26 mouse cellular contexts compared by ENCODE assay signal in the genomic region with DNA sequence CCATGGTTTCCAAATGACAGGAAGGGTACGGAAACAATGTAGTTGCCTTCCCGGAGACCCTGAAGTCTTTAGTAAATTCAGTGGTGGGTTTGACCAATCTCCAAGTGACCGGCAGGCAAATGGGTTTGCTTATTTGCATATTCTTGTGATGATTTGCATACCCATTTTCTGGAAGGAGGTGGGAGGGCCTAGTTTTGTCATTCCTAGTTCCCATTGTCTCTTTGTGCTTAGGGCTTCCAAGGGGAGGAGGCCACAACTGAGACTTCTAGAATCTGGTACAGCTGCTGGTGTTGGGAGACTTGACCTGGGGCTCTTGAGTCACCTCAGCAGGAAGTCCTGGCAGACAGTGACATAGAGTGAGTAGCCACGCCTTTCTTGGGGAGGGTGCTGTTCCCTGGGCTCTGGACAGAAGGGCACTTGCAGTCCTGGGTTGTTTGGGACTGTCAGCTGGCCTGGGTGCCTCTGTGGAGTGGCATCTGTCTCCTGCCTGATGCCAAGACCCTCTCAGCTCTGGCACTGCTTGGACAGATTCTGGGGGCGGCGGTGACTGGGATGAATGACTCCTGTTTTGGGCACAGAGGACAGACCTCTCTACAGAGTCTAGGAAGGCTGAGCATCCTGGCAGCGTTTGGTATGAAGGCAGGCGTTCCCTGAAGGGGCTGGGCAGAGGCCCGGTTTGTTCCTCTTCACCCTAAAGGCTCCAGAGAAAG.
A peak's percentile ranks its signal among the peaks of the same experiment; 100 is the strongest.
DNase-seq lines count a peak whose midpoint lies in the region; ATAC-seq and TF ChIP-seq lines count a peak whose summit lies in the region.
"Had no signal": no experiment of that assay in that cellular context is flagged by ENCODE, and none has a peak within 500 bp of the region (broad histone marks: within the 10 kb centered on the region; RNA-seq: fewer than 3 reads in every experiment).

No protein-coding gene starts in this region.

- peaks cover 21% of the 10 kb centered on the region for H3K4me1 ChIP-seq in hindbrain, embryonic 10.5 days (replicated peaks)
- H3K4me1 ChIP-seq in hindbrain, embryonic 13.5 days (replicated peaks) = peaks cover 14% of the 10 kb centered on the region; the same call in 1 of the 2 replicates
- H3K4me1 ChIP-seq in ES-E14 (ENCODE audit: control insufficient read depth in 2 of 2, insufficient read depth in 2 of 2, low read length in 2 of 2, poor library complexity in 1 of 2) = peaks cover 0 to 3% of the 10 kb centered on the region in 2 experiments; a peak in 1 of 4 replicates
- no peaks in the 10 kb centered on the region for H3K4me1 ChIP-seq in intestine, postnatal 0 days (replicated peaks; ENCODE audit: control insufficient read depth, insufficient read depth, low read length)
- H3K4me1 ChIP-seq: limb, embryonic 12.5 days had no signal

- H3K9me3 ChIP-seq in hindbrain, embryonic 10.5 days = no peaks in the 10 kb centered on the region
- no peaks in the 10 kb centered on the region for H3K9me3 ChIP-seq in hindbrain, embryonic 13.5 days
- no peaks in the 10 kb centered on the region for H3K9me3 ChIP-seq in ES-E14 (ENCODE audit: control insufficient read depth, insufficient read depth, low read depth, low read length)
- no peaks in the 10 kb centered on the region for H3K9me3 ChIP-seq in intestine, postnatal 0 days (ENCODE audit: control insufficient read depth)
- H3K9me3 ChIP-seq: forebrain, embryonic 12.5 days; heart, embryonic 10.5 days; limb, embryonic 12.5 days; neural tube, embryonic 12.5 days had no signal

- no peak for TF ChIP-seq CTCF in intestine, postnatal 0 days (IDR thresholded peaks at IDR 0.05; ENCODE audit: low read depth)

- H3K9ac ChIP-seq in hindbrain, embryonic 13.5 days = no peak overlapping the region
- no peak overlapping the region for H3K9ac ChIP-seq in ES-E14 (ENCODE audit: insufficient read depth, low read depth, low read length, poor library complexity, severe bottlenecking)
- no peak overlapping the region for H3K9ac ChIP-seq in intestine, postnatal 0 days (ENCODE audit: low read depth, low read length)
- H3K9ac ChIP-seq: forebrain, embryonic 12.5 days; limb, embryonic 12.5 days; liver, postnatal 0 days; neural tube, embryonic 12.5 days had no signal

- no peak for DNase-seq in hindbrain, embryonic 10.5 days (ENCODE audit: low spot score)
- DNase-seq in 416B (ENCODE audit: low read depth) (peak; percentile 41), ES-E14 (ENCODE audit: low read depth, low spot score) (peak; percentile 26)
- DNase-seq in spleen, postnatal 14 days (ENCODE audit: low spot score in 2 of 2) = no peak
- no peak for DNase-seq in heart, adult 9 months (ENCODE audit: low spot score in 2 of 2)
- DNase-seq: adrenal gland, postnatal 14 days; cerebellum, adult 9-11 months; gastrocnemius, postnatal 36 days; kidney, adult 8-10 months; kidney, postnatal 10 days; liver, postnatal 0 days; retina, postnatal 1 day; right cerebral cortex, postnatal 25 days; thymus, postnatal 25 days had no signal

- H3K27me3 ChIP-seq in hindbrain, embryonic 10.5 days (ENCODE audit: insufficient read depth, poor library complexity, severe bottlenecking) = peaks cover 3% of the 10 kb centered on the region; the same call in 1 of the 2 replicates
- H3K27me3 ChIP-seq in hindbrain, embryonic 13.5 days = 0 out of 2 replicates have a peak, but pooled peaks cover 6% of the 10 kb centered on the region
- H3K27me3 ChIP-seq in intestine, postnatal 0 days (replicated peaks; ENCODE audit: control insufficient read depth, insufficient read depth, low read length) = no peaks in the 10 kb centered on the region
- H3K27me3 ChIP-seq: forebrain, embryonic 12.5 days; neural tube, embryonic 12.5 days; Patski had no signal

- H3K27ac ChIP-seq in hindbrain, embryonic 10.5 days = 0 out of 2 replicates have a peak overlapping the region, but pooled peaks have one; percentile 6
- H3K27ac ChIP-seq in hindbrain, embryonic 13.5 days = no peak overlapping the region
- no peak overlapping the region for H3K27ac ChIP-seq in ES-E14 (ENCODE audit: insufficient read depth, low read depth, low read length, poor library complexity, severe bottlenecking)
- H3K27ac ChIP-seq in intestine, postnatal 0 days (ENCODE audit: low read depth, low read length) = no peak overlapping the region
- H3K27ac ChIP-seq: forebrain, embryonic 12.5 days; heart, embryonic 10.5 days; limb, embryonic 12.5 days; macrophage; neural tube, embryonic 12.5 days had no signal

- no peaks in the 10 kb centered on the region for H3K36me3 ChIP-seq in hindbrain, embryonic 10.5 days
- H3K36me3 ChIP-seq in hindbrain, embryonic 13.5 days = no peaks in the 10 kb centered on the region
- H3K36me3 ChIP-seq in ES-E14 (ENCODE audit: control insufficient read depth, insufficient read depth, low read length, poor library complexity, severe bottlenecking) = no peaks in the 10 kb centered on the region
- no peaks in the 10 kb centered on the region for H3K36me3 ChIP-seq in intestine, postnatal 0 days (ENCODE audit: control insufficient read depth, insufficient read depth)
- H3K36me3 ChIP-seq: forebrain, embryonic 12.5 days; heart, embryonic 10.5 days; limb, embryonic 12.5 days; neural tube, embryonic 12.5 days had no signal

- H3K4me2 ChIP-seq in hindbrain, embryonic 13.5 days = no peak overlapping the region
- no peak overlapping the region for H3K4me2 ChIP-seq in intestine, postnatal 0 days (replicated peaks; ENCODE audit: low read depth)
- H3K4me2 ChIP-seq: forebrain, embryonic 12.5 days; limb, embryonic 12.5 days; liver, embryonic 11.5 days; midbrain, embryonic 11.5 days; neural tube, embryonic 12.5 days had no signal

- no peak for ATAC-seq in hindbrain, embryonic 13.5 days (ENCODE audit: low FRiP score)
- ATAC-seq in granulocyte monocyte progenitor cell, adult 5-6 weeks (replicated peaks; ENCODE audit: poor library complexity, severe bottlenecking) = peak; percentile 37
- ATAC-seq in intestine, postnatal 0 days = no peak
- ATAC-seq: activated CD4-positive, CD25-positive, alpha-beta regulatory T cell, adult 4 months; liver, postnatal 0 days; Patski had no signal

- H3K4me3 ChIP-seq in hindbrain, embryonic 10.5 days = no peak overlapping the region
- H3K4me3 ChIP-seq in hindbrain, embryonic 13.5 days = no peak overlapping the region
- no peak overlapping the region for H3K4me3 ChIP-seq in ES-E14 (ENCODE audit: insufficient read depth in 1 of 2, low read depth in 1 of 2, low read length in 2 of 2, poor library complexity in 1 of 2, severe bottlenecking in 1 of 2)
- H3K4me3 ChIP-seq in intestine, postnatal 0 days (ENCODE audit: low read depth, low read length) = no peak overlapping the region
- H3K4me3 ChIP-seq: forebrain, embryonic 12.5 days; heart, embryonic 10.5 days; limb, embryonic 12.5 days; neural tube, embryonic 12.5 days had no signal

- WGBS in hindbrain, embryonic 10.5 days = 72% methylated on average over 9 of the region's 9 CpGs
- 73% methylated on average over 9 of the region's 9 CpGs for WGBS in hindbrain, embryonic 13.5 days
- WGBS in intestine, postnatal 0 days = 69% methylated on average over 9 of the region's 9 CpGs

- in situ Hi-C loops in ES-E14 (cut with MboI; ENCODE audit: low sequenced_read_pairs in 2 of 2, unreplicated experiment in 2 of 2) = no loop called here

TF ChIP-seq in ES-E14, 5 proteins besides CTCF, POLR2A, EP300 and RAD21:
- no peak for TF ChIP-seq MAFK (IDR thresholded peaks at IDR 0.05; ENCODE audit: insufficient read depth, low read depth, low read length)
- TF ChIP-seq ZNF384 (IDR thresholded peaks at IDR 0.05; ENCODE audit: low read depth, low read length) = no peak
- TF ChIP-seq ZC3H11A (IDR thresholded peaks at IDR 0.05; ENCODE audit: borderline replicate concordance, low read depth, low read length) = no peak
TF ChIP-seq in ES-E14: peak in this region for 0.

Comparison
In these comparisons a context has a peak if more than half of its experiments do, and no peak if none do; other contexts are left out.
1. DNase-seq: peak in 416B (single experiment) and ES-E14 (single experiment); none in hindbrain, embryonic 10.5 days (single experiment), spleen, postnatal 14 days (0 of 2) and heart, adult 9 months (0 of 2).